Mouse (Mus musculus) CH12F3 (cell line): ENCODE results near the gene Trappc12.
"Not testable (repeated sequence)": the region's sequence is repeated elsewhere in the genome, so short reads cannot be mapped to it uniquely, and the experiment has no call there.

Source experiments
- in situ Hi-C: fragments of 300-500 bp; cut with MboI; formaldehyde crosslinking; loops from 2 replicates; pipeline ENCODE4 v1.14.3; 2020; ENCODE audit warnings: low sequenced_read_pairs

The Trappc12 gene

DNA sequence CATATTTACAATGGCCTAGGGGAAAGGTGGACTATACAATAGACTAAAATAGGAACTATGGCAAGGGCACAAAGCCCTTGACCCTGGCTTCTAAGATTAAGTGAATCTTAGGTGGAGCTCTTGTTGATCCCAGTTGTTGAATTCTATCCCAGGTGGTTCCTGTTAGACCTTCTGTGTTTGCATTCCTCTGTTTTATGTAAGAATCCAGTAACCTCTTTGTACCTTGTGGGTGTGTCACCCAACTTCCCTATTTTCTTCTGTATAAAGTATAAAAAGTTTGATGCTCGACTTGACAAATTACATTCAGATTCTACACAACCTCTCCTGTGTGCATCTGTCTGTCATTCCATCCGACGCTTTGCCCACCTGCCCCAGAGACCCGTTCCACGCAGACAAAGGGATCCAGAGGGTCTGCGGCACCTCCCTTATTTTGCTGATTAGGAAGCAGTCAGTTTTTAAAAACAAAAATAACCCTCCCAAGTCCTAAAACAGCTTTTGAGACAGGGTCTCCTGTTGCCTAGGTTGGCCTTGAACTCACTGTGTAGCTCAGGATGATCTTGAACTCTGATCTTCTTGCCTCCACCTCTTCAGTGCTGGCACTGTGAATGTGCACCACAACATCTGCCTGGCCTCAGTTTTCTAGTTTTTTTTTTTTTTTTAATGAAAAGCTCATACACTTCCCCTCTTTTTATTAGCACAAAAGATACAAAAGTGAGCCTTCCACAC lies 16.6 kb downstream of the Trappc12 start:
- in situ Hi-C loops: not testable (repeated sequence)

DNA sequence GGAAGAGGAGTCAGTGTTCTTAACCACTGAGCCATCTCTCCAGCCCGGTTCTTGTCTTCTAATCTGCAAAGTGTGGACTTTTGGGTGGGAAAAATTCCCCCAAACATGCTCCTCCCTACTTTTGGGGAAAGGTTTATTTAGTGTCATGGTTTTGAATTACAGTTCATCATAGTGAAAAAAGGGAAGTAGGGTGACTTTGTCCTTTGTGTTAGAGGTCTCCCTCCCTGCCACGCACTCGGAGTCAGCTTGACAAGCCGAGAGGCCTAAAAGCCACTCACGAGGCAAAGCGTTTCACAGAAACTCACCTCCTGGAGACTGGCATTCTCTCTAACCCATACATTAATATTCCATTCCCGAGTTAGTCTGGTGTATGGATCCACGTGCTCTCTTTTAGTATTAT lies 17.6 kb downstream of the Trappc12 start:
- in situ Hi-C loops: no loop called here

DNA sequence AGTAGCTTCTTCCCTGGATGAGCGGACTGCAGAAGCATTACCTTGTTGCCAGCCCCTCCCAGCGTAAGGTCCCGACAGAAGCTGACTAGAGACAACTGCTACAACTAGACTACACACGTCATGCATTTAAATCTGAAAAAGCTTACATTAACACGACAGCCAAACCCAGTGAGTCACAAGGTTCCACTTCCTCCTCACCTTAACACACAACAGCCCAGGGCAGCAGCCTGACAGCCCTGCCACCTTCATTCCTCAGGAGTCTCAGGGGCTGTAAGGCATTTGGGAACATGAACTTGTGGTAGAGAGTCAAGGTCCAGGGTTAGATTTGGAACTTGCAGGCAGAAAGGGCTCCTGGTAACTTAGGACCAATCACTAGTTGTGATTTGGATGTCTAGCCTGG lies 23.2 kb downstream of the Trappc12 start:
- in situ Hi-C loops: no loop called here

DNA sequence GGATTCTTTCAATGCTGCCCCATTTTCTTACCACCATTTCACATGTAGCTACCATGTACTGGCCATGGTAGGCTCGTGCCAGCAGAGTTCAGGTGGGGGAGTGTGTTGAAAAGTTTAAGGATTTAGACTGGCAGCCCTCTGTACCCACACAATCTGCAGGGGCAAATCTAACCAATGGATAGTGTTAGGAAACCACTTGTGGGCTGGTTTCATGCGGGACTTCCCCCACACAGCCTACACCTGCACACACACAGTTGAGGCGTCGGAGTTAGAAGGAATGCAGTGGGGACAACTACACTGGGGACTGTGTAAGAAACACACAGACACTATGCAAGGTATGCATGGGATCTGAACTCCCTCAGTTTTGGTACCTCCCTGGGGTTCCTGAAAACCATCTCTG lies 24.1 kb downstream of the Trappc12 start:
- in situ Hi-C loops: no loop called here

DNA sequence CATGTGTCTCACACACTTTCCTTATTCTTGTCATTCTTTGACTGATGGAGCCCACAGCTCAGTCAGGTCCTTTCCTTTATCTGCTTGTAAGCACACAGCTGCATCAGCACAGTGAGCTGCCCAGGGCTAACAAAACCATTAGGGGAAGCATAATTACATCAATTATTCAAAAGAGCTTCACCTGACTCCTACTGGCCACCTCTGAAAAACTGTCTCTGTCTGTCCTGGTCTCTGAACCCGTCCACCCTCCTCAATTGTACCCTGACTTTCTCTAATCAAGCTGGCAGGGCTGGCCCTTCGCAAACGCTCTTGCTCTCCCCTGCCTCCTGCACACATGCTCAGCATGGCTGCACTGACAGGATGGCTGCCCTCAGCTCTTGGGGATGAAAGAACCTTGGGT lies 25.9 kb downstream of the Trappc12 start:
- in situ Hi-C loops: no loop called here

DNA sequence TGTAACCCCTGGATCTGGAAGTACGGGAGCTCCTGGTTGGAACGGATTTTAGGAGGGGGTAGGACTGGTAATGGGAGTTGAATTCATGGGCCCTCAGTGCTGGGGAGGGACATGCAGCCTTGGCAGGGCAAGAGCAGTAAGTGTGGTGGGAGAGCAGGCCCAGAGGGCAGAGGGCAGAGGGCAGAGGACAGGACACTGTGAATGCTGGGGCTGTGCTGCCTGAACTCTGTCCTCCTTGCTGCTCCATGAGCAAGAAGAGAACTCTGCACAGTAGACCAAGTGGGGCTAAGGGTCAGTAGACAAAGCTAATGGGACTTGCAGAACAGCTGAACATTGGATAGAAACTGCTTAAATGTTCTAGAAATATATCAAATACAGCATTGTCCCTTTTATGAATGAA lies 32.2 kb downstream of the Trappc12 start:
- in situ Hi-C loops: no loop called here

DNA sequence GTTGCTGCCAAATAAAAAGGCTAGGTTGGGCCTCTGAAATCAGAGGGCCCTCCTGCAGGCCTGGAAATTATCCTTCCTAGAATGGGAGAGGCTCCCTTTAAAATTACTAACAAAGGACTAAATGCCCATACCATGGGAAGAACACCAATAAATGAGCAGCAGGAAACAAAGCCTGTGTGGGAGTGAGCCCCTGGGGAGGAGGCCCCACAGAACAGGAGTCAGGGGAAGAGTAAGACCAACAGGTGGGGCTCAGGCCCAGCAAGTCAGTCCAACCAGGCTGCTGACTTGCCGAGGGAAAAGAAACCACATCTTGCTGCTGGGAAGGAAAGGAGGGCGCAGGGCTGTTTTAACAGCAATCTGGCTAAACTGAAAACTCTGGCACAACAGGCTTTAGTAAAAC lies 33.2 kb downstream of the Trappc12 start:
- in situ Hi-C loops: no loop called here

DNA sequence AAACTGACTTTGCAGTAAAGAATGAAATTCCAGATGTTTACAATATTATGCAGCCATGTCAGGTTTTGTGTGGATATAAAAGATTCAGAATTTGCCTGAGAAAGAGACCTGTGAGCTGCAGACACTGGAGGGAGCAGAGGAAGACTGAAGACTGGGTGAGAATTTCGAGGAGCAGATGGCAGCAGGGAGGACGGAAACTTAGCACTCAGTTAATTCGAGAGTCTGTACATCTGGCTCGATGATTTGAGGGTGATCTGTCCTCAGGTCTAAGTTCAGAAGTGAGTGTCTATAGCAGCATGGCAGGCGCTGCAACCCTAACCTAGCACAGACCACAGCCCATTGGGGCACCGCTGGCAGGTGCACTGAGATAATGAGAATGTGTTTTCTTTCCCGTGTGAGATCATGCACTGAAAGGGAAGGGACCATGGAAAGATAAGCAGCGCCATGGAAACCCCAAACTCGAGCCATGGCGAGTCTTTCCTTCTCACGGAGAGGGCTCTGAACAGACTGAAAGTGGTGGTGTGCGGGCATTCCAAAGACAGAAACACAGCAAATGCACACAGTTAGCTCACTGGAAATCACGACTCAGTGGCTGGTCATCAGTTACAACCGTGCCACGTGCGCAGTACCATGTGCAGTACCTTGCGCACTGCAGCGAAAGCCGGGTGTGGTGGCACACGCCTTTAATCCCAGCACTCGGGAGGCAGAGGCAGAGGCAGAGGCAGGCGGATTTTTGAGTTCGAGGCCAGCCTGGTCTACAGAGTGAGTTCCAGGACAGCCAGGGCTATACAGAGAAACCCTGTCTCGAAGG lies 35.2 kb downstream of the Trappc12 start:
- in situ Hi-C loops: no loop called here

DNA sequence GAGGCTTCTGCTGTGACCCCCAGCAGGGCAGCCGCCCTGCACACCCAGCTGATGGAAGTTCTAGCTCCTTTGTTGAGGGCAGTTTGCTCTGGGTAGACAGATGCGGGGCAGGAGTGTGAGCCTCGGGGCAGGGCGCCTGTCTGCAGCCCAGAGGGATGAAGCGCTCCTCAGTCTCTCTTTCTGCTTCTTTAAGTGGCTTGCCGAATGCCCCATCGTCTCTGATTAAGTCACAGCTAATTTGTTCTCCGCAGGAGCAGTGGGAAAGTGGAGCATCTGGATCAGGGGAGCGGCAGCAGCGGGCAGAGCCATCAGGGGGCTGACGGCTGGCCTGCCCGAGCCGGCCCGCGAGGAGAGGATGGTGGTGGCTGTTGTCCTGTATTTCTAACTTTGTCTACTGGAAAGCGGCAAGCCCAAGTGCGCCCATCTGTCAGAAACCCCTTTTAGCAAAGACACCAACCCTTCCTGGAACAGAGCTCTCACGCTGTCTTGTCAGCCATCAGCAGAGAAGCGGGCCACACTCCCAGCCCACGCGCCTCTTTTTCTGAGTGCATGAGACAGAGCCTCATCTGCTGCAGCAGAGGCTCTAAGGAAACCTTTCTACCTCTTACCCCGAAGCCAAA lies 39.6 kb downstream of the Trappc12 start:
- in situ Hi-C loops: no loop called here

DNA sequence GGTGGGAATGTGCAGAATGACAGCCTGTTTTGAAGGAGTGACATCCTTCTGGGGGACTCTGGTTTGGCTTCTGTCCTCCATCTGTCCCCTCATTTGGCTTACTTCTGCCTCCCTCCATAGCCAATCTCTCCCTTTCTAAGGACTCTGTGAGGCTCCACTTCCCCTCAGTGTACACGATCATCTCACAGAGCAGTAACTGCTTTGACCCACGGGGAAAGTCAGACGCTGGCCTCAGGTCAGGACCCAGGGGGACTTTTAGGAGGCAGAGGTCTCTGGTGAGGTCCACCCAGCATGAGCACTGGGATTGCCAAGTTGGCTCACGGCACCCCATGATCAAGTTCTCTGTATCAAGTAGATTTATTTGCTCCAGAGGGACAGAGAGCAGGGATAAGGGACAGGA lies 42.1 kb downstream of the Trappc12 start:
- in situ Hi-C loops: no loop called here

DNA sequence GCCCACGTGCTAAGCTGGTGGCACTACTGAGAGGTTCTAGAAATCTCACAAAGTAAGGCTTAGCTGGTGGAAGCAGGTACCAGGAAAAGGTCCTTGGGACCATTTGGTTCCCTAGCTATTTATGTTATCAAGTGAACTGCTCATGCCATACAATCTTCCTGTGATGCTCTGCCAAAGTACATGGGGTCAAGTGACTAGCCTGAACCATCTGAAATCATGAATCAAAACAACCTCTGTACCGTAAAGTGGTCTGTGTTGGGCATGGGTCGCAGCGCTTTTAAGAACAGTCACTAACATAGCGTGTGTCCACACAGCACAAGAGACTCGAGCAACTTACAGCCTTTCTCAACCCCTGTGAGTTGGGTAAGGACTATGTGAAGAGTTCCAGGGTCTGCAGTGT lies 45.1 kb downstream of the Trappc12 start:
- in situ Hi-C loops: no loop called here

DNA sequence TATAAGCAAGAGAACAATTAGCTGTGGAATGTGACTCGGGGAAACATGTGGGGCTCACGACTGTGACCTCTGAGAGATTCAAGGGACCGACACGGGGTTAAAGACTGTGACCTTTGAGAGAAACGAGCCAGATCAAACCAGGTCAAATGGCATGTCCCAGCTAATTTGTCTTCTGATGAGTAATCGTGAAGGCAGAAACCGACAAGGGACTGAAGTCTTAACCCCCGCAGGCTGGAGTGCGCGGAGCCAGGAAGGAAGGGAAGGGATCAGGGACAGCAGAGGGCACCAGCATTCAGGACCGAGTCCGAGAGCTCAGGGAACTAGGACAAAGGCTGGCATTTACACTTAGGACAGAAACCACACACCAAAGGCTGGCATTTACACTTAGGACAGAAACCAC lies 45.9 kb downstream of the Trappc12 start:
- in situ Hi-C loops: no loop called here

DNA sequence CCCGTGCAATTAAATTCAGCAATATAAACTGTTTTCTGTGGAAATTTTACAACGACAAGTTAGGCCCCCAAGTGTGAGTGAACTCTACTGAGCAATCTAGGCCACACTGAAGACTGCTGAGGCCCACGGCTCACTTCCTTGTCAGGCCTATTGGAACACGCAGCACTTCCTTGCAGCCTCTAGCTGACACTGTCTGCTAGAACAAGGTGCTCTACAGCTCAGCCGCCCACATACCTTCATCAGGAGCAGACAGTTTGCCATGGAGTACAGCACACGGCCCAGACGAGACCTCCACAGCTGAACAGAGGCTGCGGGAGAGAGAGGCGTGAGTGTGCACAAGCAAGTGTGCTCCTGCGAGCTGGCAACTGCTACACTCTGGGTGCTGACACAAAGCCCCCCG lies 49.0 kb downstream of the Trappc12 start:
- in situ Hi-C loops: no loop called here

DNA sequence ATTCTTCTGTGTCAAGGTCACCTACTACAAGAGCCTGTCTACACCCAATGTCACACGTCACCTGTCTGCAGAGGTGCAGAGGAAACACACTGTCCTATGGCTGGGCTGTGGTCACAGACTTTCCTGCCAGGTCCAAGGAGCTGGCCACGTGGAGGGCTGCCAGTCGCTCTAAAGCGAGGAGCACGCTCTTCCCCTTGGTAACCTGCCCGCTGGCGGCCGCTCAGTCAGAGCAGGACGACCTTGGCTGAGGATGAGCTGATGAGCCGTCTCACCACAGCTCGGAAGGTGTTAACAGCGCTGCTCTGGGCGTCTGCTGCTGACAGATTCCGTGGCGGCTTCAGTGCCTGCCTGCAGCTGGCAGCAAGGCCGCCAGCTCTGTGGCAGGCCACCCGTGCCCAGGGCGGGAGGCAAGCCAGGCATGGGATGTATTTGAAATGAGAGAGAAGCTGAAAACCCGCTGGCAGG lies 49.7 kb downstream of the Trappc12 start:
- in situ Hi-C loops: no loop called here

DNA sequence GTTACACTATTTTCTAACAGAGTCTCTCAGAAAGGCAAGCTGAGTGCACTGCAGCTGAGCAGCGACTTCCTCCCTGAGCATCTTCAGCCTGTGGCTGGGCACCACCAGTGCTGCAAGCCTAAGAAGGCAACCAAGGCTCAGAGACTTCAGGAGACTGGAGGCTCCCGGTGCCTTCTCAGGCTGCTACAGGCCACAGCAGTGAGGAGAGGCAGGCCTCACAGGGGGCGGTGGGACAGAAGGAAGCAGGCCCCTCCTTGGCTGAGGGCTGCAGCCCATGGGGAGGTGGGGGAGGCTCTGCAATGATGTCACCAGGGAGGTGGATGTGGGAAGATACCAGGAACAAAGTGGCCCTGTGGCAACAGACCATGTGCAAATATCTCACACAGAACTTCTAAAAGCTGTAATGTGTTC lies 50.2 kb downstream of the Trappc12 start:
- in situ Hi-C loops: no loop called here

DNA sequence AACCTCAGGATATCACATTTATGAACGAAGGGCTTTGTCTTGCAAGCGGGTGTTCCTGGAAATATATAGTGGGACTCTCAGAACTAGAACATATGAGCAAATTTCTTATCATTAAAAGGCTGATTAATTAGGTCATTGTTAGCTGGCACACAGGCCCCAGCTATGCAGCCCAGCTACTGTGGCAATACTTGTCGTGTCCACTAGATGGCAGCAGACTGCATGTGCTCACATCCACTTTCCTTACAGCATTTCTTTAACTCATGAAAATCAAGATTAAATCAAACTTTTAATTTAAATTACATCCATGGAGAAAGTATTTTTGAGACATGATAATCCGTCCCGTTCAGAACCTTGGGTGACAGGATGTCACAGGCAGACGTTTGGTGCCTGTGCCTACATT lies 50.6 kb downstream of the Trappc12 start:
- in situ Hi-C loops: no loop called here

DNA sequence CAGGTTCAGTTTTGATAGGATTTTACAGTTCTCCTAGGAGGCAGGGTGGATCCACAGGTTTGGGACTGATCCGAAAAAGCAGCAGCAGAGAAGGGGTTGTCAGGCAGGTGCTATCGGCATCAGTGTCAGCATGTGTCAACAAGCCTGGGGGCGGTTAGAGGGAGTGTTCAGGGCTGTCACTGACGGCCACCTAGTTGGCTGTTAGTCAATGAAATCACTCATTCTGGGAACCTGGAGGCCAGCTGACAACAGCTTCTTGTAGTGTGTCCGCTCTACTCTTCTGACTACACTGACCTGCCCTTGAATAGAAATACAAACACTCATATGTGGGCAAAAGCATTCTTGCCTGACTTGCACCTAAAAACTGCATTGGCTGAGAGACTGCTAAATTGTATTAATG lies 51.2 kb downstream of the Trappc12 start:
- in situ Hi-C loops: no loop called here

DNA sequence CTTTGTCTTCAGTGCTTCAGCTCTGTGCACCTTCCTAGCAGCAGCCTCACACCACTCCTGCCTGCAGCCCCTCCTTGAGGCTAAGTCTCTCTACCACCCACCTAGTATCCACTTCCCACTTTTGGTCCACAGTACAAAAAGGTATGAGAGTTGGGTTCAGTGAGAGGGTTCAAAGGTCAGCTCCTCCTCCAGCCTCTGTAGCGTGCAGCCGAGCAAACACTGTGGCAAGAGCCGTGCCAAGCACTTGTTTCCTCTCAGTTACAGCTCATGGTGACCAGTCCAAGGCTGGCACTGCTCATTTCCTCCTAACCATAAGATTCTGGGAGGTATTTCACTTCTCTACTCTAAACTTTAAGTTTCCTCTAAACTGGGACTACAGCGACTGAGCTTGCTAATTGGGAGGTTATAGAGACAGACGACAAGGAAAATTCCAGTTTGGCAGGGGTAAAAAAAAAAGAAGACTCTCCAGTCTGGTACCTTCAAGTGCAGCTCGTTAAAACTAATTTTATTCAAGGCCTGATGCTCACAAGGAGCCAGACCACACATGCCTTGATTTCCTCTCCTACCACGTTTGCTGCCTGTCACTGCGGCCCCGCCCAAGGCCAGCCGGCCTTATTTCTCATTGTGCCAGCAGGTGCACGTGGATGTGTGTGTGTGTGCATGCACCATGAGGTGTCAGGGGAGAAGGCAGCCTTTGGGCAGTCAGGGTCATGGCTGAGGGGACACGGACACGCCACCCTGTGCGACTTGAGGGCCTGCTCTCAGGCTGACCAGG lies 52.3 kb downstream of the Trappc12 start:
- in situ Hi-C loops: no loop called here

DNA sequence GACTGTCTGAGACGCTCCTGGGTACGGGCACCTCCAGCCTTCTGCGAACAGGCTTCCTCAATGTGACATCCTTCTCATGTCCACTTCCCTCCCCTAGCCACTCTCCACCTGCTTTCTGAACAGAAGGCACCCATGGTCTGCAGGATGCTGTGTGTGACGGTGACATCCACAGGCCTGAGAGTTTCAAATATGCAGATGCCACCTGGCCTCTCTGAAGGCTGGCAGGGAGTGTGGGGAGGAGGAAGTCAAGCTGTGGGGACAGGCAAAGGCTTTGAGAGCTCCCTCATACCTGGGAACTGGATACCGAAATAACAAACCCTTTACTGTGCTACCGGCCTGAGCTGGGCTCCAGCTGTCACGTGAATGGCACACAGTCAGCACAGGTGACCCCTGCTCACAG lies 55.5 kb downstream of the Trappc12 start:
- in situ Hi-C loops: no loop called here

DNA sequence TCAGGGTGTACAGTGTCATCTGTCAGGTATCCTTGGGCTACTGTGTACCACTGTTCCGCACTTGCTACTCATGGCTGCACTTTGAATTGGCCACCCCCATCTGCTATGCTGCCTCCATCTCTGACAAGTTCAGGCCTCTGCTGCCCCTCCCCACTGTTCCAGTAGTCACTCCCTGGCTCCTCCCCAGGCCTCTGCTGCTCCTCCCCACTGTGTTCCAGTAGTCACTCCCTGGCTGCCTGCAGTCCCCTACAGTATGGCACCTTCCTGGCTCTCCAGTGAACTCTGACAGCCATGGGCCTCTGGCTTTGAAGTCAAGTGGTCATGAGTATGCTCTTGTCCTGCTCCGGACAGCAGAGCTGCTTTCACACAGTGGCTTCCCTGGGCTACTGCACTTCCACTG lies 56.0 kb downstream of the Trappc12 start:
- in situ Hi-C loops: no loop called here

DNA sequence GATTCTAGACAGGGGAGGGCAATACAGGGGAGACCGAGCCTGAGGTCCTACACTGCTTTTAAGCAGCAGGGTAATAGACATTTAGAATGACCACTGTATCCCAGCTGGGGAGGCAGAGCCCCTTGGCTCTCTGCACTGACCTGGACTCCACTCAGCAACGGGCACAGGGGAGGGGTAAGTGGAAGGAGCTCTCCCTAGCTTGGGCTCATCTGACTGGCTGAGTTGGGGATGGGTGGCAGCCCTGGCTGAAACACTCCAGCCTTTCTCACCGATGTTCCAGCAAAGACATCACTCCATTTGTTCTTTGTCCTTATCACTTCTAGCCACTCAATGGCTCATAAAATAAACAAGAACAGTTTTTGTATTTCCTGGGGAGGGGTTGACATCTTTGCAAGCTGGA lies 56.5 kb downstream of the Trappc12 start:
- in situ Hi-C loops: no loop called here
